ENCODE assay signal across 8 mouse cellular contexts in genomic region chr4:138913141-138913787, GRCm38 (mm10). TPM values are rescaled to one million over a fixed set of nuclear protein-coding genes. Genes with fewer than 3 reads are reported as not detected.
DNase-seq lines count a peak whose midpoint lies in the region; ATAC-seq and TF ChIP-seq lines count a peak whose summit lies in the region.

No protein-coding gene starts in this region.

- H3K4me2 ChIP-seq in forebrain, embryonic 13.5 days: peak overlapping the region; percentile 98
- peak overlapping the region; percentile 100 for H3K4me2 ChIP-seq in intestine, postnatal 0 days (replicated peaks; ENCODE audit: low read depth)
- H3K4me2 ChIP-seq in stomach, postnatal 0 days (replicated peaks; ENCODE audit: low read depth): peak overlapping the region; percentile 97

- TF ChIP-seq EP300 in stomach, postnatal 0 days (optimal IDR thresholded peaks at IDR 0.05): no peak

- peak; percentile 54 for ATAC-seq in forebrain, embryonic 13.5 days
- ATAC-seq in intestine, postnatal 0 days: peak; percentile 56
- peak; percentile 58 for ATAC-seq in stomach, postnatal 0 days (ENCODE audit: low FRiP score, low TSS enrichment)

- under 1% methylated on average over 48 of the region's 52 CpGs for WGBS in forebrain, embryonic 13.5 days
- WGBS in intestine, postnatal 0 days: under 1% methylated on average over 51 of the region's 52 CpGs
- 1% methylated on average over 44 of the region's 52 CpGs for WGBS in stomach, postnatal 0 days

- peaks cover 17% of the 10 kb centered on the region for H3K36me3 ChIP-seq in forebrain, embryonic 13.5 days (ENCODE audit: poor library complexity, severe bottlenecking)
- H3K36me3 ChIP-seq in intestine, postnatal 0 days (ENCODE audit: control insufficient read depth, insufficient read depth): peaks cover 1% of the 10 kb centered on the region; the same call in 1 of the 2 replicates
- peaks cover 7% of the 10 kb centered on the region for H3K36me3 ChIP-seq in stomach, postnatal 0 days (ENCODE audit: control insufficient read depth, insufficient read depth, low read length)

- no peak for TF ChIP-seq CTCF in intestine, postnatal 0 days (IDR thresholded peaks at IDR 0.05; ENCODE audit: low read depth)
- TF ChIP-seq CTCF in stomach, postnatal 0 days (IDR thresholded peaks at IDR 0.05; ENCODE audit: low read depth): no peak

- no peaks in the 10 kb centered on the region for H3K9me3 ChIP-seq in forebrain, embryonic 13.5 days (replicated peaks)
- no peaks in the 10 kb centered on the region for H3K9me3 ChIP-seq in intestine, postnatal 0 days (ENCODE audit: control insufficient read depth)
- H3K9me3 ChIP-seq in stomach, postnatal 0 days (ENCODE audit: control insufficient read depth, low read length): no peaks in the 10 kb centered on the region

- peak; percentile 7 for DNase-seq in heart, adult 8-10 months (ENCODE audit: low spot score)
- DNase-seq in heart, adult 9 months (ENCODE audit: low spot score in 2 of 2): no peak
- DNase-seq in Muller cell, postnatal 12 days (ENCODE audit: inconsistent ontology term): peak; percentile 32
- peak; percentile 15 for DNase-seq in lung, postnatal 36 days
- peak; percentile 55 for DNase-seq in stomach, postnatal 0 days (ENCODE audit: low spot score)
- no peak for DNase-seq in frontal cortex, postnatal 25 days (ENCODE audit: low spot score in 2 of 2)

- peak overlapping the region; percentile 74 for H3K27ac ChIP-seq in forebrain, embryonic 13.5 days
- H3K27ac ChIP-seq in intestine, postnatal 0 days (ENCODE audit: low read depth, low read length): peak overlapping the region; percentile 84
- peak overlapping the region; percentile 79 for H3K27ac ChIP-seq in stomach, postnatal 0 days (replicated peaks)

- H3K27me3 ChIP-seq in forebrain, embryonic 13.5 days: no peaks in the 10 kb centered on the region
- H3K27me3 ChIP-seq in intestine, postnatal 0 days (replicated peaks; ENCODE audit: control insufficient read depth, insufficient read depth, low read length): no peaks in the 10 kb centered on the region
- H3K27me3 ChIP-seq in stomach, postnatal 0 days (ENCODE audit: control insufficient read depth, insufficient read depth, low read length): no peaks in the 10 kb centered on the region

- H3K9ac ChIP-seq in forebrain, embryonic 13.5 days: peak overlapping the region; percentile 95
- peak overlapping the region; percentile 77 for H3K9ac ChIP-seq in intestine, postnatal 0 days (ENCODE audit: low read depth, low read length)
- H3K9ac ChIP-seq in stomach, postnatal 0 days (ENCODE audit: low read length): peak overlapping the region; percentile 86

- peak overlapping the region; percentile 94 for H3K4me3 ChIP-seq in forebrain, embryonic 13.5 days
- peak overlapping the region; percentile 78 for H3K4me3 ChIP-seq in intestine, postnatal 0 days (ENCODE audit: low read depth, low read length)
- H3K4me3 ChIP-seq in stomach, postnatal 0 days (ENCODE audit: low read depth, low read length): peak overlapping the region; percentile 84

- peaks cover 20% of the 10 kb centered on the region for H3K4me1 ChIP-seq in forebrain, embryonic 13.5 days
- peaks cover 6% of the 10 kb centered on the region; the same call in 1 of the 2 replicates for H3K4me1 ChIP-seq in intestine, postnatal 0 days (replicated peaks; ENCODE audit: control insufficient read depth, insufficient read depth, low read length)
- no peaks in the 10 kb centered on the region for H3K4me1 ChIP-seq in stomach, postnatal 0 days (replicated peaks; ENCODE audit: control insufficient read depth, insufficient read depth)

RNA-seq across cellular contexts. Expression of gene Otud3, which starts 0.5 kb away (rescaled TPM):
- 10 to 100 TPM in 1 of 4 experiments, 1 to 10 TPM in 3; 9.6 to 14.6 (median 9.9) TPM for total RNA-seq in heart, adult 8-10 months (2022)
- 2.5 and 3.6 TPM in 2 replicates for polyA plus RNA-seq in forebrain, embryonic 13.5 days (2015; fragmentation: Nextera tagmentation; extraction: Ambion mirVana)
- 3.5 and 3.6 TPM in 2 replicates for polyA plus RNA-seq in intestine, postnatal 0 days (2015; fragmentation: Nextera tagmentation; extraction: Ambion mirVana)
- polyA plus RNA-seq in stomach, postnatal 0 days (2015; fragmentation: Nextera tagmentation; extraction: Ambion mirVana): 2.4 and 2.6 TPM in 2 replicates

RNA-seq across cellular contexts. Expression of gene Pla2g2e, which starts 35.5 kb away (rescaled TPM):
- 1 to 10 TPM in 1 of 4 experiments, not detected in 3; 2.0 TPM for total RNA-seq in heart, adult 8-10 months (2022)
- not detected in 2 replicates for polyA plus RNA-seq in forebrain, embryonic 13.5 days (2015; fragmentation: Nextera tagmentation; extraction: Ambion mirVana)
- 0.30 and 0.52 TPM in 2 replicates for polyA plus RNA-seq in intestine, postnatal 0 days (2015; fragmentation: Nextera tagmentation; extraction: Ambion mirVana)
- polyA plus RNA-seq in stomach, postnatal 0 days (2015; fragmentation: Nextera tagmentation; extraction: Ambion mirVana): 0.22 TPM in 1 of 2 replicates, not detected in the other

RNA-seq across cellular contexts. Expression of gene Gm13030, which starts 39.5 kb away (rescaled TPM):
- total RNA-seq in heart, adult 8-10 months (2022): not detected
- polyA plus RNA-seq in forebrain, embryonic 13.5 days (2015; fragmentation: Nextera tagmentation; extraction: Ambion mirVana): not detected in 2 replicates
- polyA plus RNA-seq in intestine, postnatal 0 days (2015; fragmentation: Nextera tagmentation; extraction: Ambion mirVana): not detected in 2 replicates
- not detected in 2 replicates for polyA plus RNA-seq in stomach, postnatal 0 days (2015; fragmentation: Nextera tagmentation; extraction: Ambion mirVana)

RNA-seq across cellular contexts. Expression of gene Pla2g5, which starts 50.0 kb away (rescaled TPM):
- total RNA-seq in heart, adult 8-10 months (2022): 10 to 100 TPM; 32.9 to 44.0 (median 38.3) TPM
- polyA plus RNA-seq in forebrain, embryonic 13.5 days (2015; fragmentation: Nextera tagmentation; extraction: Ambion mirVana): 0.26 and 0.42 TPM in 2 replicates
- polyA plus RNA-seq in intestine, postnatal 0 days (2015; fragmentation: Nextera tagmentation; extraction: Ambion mirVana): 0.22 and 0.39 TPM in 2 replicates
- 0.28 and 0.34 TPM in 2 replicates for polyA plus RNA-seq in stomach, postnatal 0 days (2015; fragmentation: Nextera tagmentation; extraction: Ambion mirVana)

RNA-seq across cellular contexts. Expression of gene Rnf186, which starts 53.6 kb away (rescaled TPM):
- under 1 TPM in 1 of 4 experiments, not detected in 3; 0.23 TPM for total RNA-seq in heart, adult 8-10 months (2022)
- 0.57 TPM in 1 of 2 replicates, not detected in the other for polyA plus RNA-seq in forebrain, embryonic 13.5 days (2015; fragmentation: Nextera tagmentation; extraction: Ambion mirVana)
- polyA plus RNA-seq in intestine, postnatal 0 days (2015; fragmentation: Nextera tagmentation; extraction: Ambion mirVana): 65.2 and 70.7 TPM in 2 replicates
- polyA plus RNA-seq in stomach, postnatal 0 days (2015; fragmentation: Nextera tagmentation; extraction: Ambion mirVana): 17.6 and 24.8 TPM in 2 replicates

Comparison
In these comparisons a context has a peak if more than half of its experiments do, and no peak if none do; other contexts are left out.
1. DNase-seq: peak in heart, adult 8-10 months (single experiment), Muller cell, postnatal 12 days (single experiment), lung, postnatal 36 days (single experiment) and stomach, postnatal 0 days (single experiment); none in heart, adult 9 months (0 of 2) and frontal cortex, postnatal 25 days (0 of 2).
2. Peak in every context shown above with its lines, with median percentiles within 50 percentile points of each other: ATAC-seq, H3K27ac ChIP-seq, H3K4me2 ChIP-seq, H3K4me3 ChIP-seq and H3K9ac ChIP-seq.